Mouse (Mus musculus) urinary bladder, postnatal 10 days (tissue): ENCODE results near the gene Nxt2.
"Not testable (repeated sequence)": the region's sequence is repeated elsewhere in the genome, so short reads cannot be mapped to it uniquely, and the experiment has no call there.

Source experiments
- DNase-seq: peaks from one replicate; pipeline ENCODE4 v3.0.0; 2022; ENCODE audit warnings: low spot score

The Nxt2 gene

DNA sequence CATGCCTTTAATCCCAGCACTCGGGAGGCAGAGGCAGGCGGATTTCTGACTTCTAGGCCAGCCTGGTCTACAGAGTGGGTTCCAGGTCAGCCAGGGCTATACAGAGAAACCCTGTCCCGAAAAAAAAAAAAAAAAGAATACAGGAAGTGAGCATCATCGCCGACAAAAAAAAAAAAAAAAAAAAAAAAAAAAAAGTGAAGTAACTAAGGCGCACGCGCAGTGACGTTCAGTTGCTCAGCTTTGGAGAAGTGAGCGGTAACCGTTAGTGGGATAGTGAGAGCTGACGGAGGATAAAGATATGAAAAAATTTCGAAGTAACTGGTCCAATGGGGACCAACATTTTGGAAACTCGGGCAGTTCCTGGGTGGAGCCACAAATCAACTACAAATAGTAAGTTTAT, at the start of gene Nxt2:
Nxt2 (plus strand) TSS at position 229 of the 400 bp plus-strand sequence.
- DNase-seq, result no peak

GRCm38 (mm10) chrX:142176981-142177380, 49.6 kb upstream of the Nxt2 start:
- DNase-seq, result no peak

DNA sequence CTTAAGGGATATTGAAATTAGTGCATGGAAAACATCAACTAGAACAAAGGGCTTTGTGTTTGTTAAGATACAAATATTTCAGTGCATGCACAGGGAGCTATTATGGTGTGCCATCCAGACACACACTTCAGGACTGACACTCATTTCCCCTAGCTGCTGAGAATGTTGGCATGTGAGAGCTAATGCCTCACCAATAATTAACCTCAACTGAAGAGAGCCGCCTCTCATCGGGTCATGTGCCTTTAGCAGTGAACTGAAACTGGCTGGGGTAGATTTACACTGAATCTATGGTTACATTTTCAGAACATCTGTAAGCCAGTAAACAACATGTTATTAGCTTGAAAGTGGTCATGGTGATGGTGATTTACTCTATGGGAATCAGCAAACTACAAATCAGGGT, 44.5 kb upstream of the Nxt2 start:
- no peak for DNase-seq

GRCm38 (mm10) chrX:142189023-142189703, 37.4 kb upstream of the Nxt2 start:
- DNase-seq, result no peak

- no peak for DNase-seq
These were observed 36.2 kb upstream of the Nxt2 start for GRCm38 (mm10) chrX:142190355-142190754.

DNA sequence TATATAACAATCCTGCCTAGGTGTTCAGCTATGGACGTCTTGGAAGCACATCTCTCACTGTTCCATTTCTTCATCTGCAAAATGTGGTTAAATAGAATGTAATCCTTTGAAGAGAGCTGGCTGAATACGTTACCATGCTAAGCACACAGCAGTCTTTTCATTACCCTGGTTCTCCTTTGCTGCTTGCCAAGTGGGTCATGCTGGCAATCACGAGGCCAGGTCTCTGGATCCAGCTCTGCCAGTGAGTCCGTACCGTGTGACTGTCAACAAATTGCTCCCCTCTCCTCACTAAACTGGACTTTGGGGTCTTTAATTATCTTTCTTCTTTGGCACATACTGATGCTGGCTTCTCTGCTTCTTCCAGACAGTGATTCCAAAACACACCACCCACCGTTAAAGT, 32.1 kb upstream of the Nxt2 start:
- DNase-seq, result no peak

DNA sequence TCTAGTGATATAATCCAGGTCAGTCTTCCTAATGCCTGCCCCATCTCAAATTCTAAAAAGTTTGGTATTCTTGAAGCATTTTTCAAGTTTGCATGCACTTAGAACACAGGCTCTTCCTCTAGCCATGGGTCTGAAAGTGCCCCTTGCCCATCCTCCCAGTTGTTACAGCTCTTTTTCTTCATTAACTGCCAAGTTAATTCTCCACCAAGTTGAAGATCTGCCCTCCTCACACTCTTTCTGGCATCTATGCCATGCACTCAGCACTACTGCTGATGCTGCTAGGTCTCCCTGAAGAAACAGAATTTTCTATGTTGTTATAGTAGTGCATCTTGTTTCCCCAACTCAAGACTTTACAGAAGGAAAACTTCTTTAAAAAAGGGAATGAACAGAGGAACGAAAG, 31.0 kb upstream of the Nxt2 start:
- DNase-seq, result no peak

GRCm38 (mm10) chrX:142196831-142197230, 29.7 kb upstream of the Nxt2 start, which contains the start of gene Gucy2f:
Gene Gucy2f, minus strand, starts transcription at chrX:142196931.
- no peak for DNase-seq

GRCm38 (mm10) chrX:142200295-142200694, 26.3 kb upstream of the Nxt2 start:
- DNase-seq, result no peak

DNA sequence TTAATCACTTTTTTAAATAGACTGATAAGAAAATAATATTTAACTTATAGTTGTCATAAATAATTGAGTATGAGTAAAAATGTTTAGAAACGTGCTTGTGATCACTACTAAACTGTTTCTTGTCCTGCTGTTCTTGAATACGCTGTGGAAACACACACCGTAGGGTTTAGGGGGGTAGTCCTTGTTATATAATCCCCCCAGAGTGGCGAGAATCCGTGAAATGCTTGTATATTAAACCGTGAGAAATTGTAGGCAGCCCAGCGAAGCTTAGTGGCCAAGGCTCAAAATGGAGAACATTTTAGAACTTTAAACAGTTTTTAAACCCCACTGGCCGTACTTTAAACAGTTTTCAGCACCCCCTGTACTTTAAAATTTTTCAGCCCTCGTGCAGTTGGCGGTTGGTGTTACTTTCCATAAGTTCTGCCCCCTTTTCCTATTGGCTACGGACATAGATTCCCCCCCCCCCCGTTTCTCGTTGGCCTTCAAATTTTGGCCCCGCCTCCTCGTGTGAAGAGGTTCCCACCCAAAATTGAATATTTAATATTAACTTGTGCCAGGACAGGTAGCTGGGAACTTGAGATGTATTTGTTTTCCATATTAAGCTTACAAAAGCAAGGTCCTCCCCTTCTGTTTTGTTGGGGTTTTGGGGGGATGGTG, 956 bp downstream of the Nxt2 start:
- DNase-seq, result no peak

DNA sequence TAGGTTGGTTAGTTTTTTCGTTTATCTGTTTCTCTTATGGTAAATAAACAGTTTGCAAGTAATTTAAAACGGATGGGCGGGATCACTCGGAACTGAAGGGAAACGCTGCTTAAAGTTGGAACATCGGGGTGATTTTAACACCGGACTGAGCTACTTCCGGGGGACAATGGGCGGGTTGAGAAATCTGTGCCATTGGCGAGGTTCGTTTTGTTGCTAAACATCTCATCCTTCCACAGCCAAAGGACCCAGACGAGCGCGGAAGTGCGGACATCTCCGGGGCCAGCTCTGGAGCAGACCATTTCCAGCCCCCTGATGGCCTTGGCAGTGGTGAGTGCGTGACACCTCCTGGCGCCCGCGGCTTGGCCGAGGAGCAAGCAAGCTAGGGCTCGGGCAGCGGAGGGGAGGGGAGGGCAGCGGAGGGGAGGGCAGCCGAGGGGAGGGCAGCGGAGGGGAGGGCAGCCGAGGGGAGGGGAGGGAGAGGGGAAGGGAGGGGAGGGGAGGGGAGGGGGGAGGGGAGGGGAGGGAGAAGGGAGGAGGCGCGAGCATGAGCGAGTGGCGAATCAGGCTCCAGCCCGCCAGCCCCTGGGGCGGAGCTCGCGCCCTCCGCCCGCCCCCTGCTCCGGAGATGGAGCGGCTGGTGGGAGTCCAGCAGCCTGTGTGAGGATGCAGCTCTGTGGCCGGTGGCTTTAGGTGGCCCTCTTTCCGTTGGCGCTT, 1.6 kb downstream of the Nxt2 start:
- no peak for DNase-seq

DNA sequence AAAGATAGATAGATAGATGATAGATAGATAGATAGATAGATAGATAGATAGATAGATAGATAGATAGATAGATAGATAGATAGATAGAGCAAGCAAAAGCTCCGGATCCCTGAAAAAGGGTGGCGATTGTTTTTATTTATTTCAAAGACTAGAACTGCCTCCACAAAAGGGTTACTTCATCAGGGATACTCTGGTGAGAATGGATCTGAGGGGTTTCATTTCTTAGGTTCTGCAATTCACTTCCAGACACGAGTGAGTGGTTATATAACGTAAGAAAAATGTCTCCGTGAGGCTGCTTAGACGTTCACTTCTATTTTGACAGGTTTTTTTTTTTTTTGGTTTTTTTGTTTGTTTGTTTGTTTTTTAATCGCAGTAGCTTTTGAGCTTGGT, 2.2 kb downstream of the Nxt2 start:
- DNase-seq, result no peak

DNA sequence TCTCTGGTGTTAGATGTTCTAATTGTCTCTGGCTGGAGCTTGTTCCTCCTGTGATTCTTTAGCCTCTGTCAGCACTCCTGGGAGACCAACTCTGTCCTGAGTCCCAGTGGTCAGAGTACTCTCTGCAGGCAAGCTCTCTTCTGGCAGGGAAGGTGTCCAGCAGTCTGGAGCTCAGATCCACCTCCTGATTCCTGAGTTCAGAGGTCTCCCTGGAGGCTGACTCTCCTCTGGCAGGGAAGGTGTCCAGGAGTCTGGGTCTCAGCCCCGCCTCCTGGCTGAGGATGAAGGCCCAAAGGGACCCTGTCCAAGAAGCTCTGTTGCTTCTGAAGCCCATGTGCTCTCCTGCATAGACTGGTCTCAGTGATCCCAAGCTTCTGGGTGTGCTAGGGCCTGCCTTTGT, 9.6 kb downstream of the Nxt2 start:
- DNase-seq, result not testable (repeated sequence)

DNA sequence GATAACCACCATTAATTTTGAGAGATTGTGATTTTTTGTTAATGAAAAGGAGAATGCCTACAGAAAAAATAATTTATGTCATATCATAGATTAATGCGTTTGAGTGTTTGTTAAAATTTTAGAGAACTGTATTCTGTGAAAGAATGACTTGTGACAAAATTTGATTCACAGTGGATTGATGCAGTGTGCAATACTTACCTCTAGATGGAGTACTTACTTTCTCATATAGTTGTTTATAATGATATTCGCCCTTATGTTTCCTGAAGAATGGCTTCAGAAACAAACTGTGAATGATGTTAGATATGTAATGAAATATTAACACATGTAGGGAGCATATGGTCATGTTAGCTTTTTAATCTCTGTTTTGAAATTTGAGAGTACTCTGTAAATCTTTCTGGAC, 10.5 kb downstream of the Nxt2 start:
- DNase-seq, result no peak

DNA sequence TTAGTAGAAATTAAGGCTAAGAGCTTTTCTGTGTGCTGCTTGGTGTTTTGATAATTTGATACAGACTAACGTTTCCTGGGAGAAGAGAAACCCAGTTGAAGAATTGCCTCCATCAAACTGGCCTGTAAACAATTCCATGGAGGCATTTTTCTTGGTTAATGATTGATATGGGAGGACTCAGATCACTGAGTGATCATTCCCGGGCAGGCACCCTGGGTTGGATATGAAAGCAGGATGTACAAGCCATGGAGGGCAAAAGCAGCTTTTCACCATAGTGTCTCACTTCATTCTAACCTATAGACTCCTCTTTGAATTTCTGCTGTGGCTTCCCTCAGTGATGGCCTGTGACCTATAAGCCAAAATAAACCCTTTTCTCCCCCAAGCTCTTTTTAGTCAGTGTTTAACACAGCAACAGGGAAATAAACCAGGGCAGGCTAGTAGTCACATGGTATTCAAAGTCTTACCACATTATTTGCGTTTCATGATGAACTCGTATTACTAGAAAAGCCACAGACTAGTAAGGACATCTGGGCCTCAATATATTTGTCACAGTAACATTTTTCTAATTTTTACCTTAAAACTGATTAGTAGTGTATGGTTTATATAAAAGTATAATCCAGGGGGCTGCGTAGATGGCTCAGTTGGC, 19.2 kb downstream of the Nxt2 start:
- DNase-seq, result no peak

DNA sequence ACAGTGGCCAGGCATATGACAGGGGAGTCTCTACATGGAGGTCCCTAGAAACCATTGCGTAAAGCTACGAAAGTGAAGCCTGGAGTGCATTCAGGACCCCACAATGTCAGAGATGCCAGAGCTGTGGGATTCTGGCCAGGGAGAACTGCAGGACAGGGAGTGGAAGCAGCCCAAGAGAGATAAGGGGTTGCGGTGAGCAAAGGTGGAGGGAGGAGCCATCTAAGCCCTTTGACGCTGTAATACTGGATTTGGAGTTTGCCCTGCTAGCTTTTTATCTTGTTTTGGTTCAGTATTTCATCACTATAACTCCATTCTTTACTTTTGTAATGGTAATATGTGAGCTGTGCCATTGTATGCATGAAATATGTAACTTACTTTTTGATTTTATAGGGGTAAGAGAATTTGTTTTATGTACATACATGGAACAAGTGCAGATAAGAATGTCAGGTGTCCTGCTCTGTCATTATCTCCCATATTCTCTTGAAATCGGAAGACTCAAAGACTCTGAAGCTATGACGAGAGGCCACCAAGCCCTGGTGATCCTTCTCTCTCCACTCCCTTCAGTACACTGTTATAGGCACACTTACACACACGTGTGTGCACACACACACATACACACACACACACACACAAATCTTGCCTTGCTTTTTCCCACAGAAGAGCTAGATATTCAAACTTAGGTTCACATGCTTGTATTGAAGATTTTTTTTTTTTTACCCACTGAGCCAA, 23.6 kb downstream of the Nxt2 start:
- no peak for DNase-seq

DNA sequence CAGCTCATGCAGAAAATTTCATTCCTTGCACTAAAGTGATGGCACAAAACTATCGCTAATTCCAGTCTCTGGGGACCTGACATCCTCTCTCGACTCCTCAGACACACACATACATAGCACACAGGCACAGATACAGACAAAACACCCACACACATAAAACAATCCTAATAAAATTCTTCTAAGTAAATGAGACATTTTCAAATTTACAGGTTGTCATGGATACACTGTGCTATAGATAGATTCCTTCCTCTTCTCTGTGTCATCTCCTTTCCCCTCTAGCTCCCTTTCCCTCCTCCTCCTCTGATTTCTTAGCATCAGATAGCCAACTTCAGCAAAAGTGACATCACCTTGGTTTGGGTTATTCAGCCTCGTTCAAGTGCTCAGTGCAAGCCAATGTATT, 49.5 kb downstream of the Nxt2 start:
- no peak for DNase-seq

DNA sequence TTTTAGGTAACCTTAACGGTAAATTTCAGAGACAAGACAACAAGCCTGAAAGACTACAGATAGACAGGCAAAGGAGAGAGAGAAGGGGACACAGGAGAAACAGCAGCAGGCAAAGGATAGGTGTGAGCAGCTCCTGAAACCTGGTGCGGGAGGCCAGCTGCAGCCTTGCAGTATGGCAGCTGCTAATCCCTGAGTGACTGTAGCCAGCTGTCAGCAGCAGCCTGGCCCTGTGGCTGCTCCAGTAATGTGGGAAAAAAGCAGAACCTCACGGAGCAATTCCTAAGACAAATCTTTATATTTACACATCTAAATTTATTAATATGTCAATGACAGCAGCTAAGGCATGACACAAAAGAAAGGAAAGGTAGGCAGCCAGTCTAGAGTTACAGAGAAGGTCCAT, 50.0 kb downstream of the Nxt2 start:
- no peak for DNase-seq

- no peak for DNase-seq
These were observed 59.3 kb downstream of the Nxt2 start for GRCm38 (mm10) chrX:142285905-142286304.
